Mouse (Mus musculus) liver, adult 2 months (tissue): ENCODE measurements around the gene Cdc42bpa. TPM values are rescaled to one million over a fixed set of nuclear protein-coding genes. Genes with fewer than 3 reads are reported as not detected.

Experiments used
- DNase-seq: peaks from one replicate; pipeline ENCODE4 v3.0.0-alpha.2; 2011; ENCODE audit warnings: low read depth, low spot score; ENCODE audit errors: extremely low read depth
- H3K27ac ChIP-seq: fragments of 200-500 bp; replicated peaks from 2 replicates; pipeline ENCODE4 v1.5.1; 2012; ENCODE audit warnings: low read depth, mild to moderate bottlenecking, control low read depth, inconsistent platforms, low read length; ENCODE audit not compliant: insufficient read depth
- H3K27me3 ChIP-seq: fragments of 200-500 bp; 2 replicates; pipeline ENCODE4 v1.6.1; 2012; ENCODE audit warnings: mild to moderate bottlenecking, moderate library complexity, low read length, inconsistent platforms; ENCODE audit not compliant: control insufficient read depth, insufficient read depth
- H3K36me3 ChIP-seq: fragments of 200-500 bp; 2 replicates; pipeline ENCODE4 v1.6.1; 2012; ENCODE audit warnings: low read length, inconsistent platforms; ENCODE audit not compliant: control insufficient read depth, insufficient read depth
- H3K4me1 ChIP-seq: fragments of 200-500 bp; 2 replicates; pipeline ENCODE4 v1.6.1; 2011; ENCODE audit warnings: low read length; ENCODE audit not compliant: control insufficient read depth, insufficient read depth
- H3K4me3 ChIP-seq: fragments of 200-500 bp; 2 replicates; pipeline ENCODE4 v1.5.1; 2011; ENCODE audit warnings: low read depth, mild to moderate bottlenecking, control low read depth, low read length, moderate library complexity; ENCODE audit not compliant: insufficient read depth
- H3K79me2 ChIP-seq: fragments of 200-500 bp; 2 replicates; pipeline ENCODE4 v1.6.1; 2012; ENCODE audit warnings: inconsistent platforms, mild to moderate bottlenecking, low read length, moderate library complexity; ENCODE audit not compliant: control insufficient read depth, insufficient read depth
- H3K9ac ChIP-seq: fragments of 200-500 bp; 2 replicates; pipeline ENCODE4 v1.6.1; 2012; ENCODE audit warnings: low read depth, mild to moderate bottlenecking, control low read depth, inconsistent platforms, low read length
- CTCF ChIP-seq: fragments of 200-500 bp; IDR thresholded peaks from 2 replicates; pipeline ENCODE4 v1.5.1; 2011; ENCODE audit warnings: low read depth, low read length, control low read depth
- POLR2A ChIP-seq: fragments of 200-500 bp; IDR thresholded peaks from 2 replicates; pipeline ENCODE4 v1.6.1; 2011; ENCODE audit warnings: low read length, control low read depth; ENCODE audit not compliant: insufficient read depth; ENCODE audit errors: extremely low read depth
- WGBS: fragments of 180-500 bp; shearing (Covaris S2); methylation state at CpG from one replicate; pipeline ENCODE4 v1.1.7; 2018; 5-methylcytosine and 5-hydroxymethylcytosine counted together
- polyA plus RNA-seq: library from polyadenylated mRNA; depleted of rRNA; stranded (reverse); fragments of >200 nt; gene quantifications from 2 replicates; pipeline ENCODE4 v1.2.3, GENCODE M21; 2012
- total RNA-seq: library from RNA; depleted of rRNA; stranded (reverse); fragments of >200 nt; gene quantifications from 2 replicates; pipeline ENCODE4 v1.2.3, GENCODE M21; 2014

Gene Cdc42bpa
- total and polyA plus RNA-seq, 2 experiments = 7.0 to 24.7 TPM

GRCm38 (mm10) chr1:180030631-180031365, 70.5 kb downstream of the Cdc42bpa start:
- H3K36me3 ChIP-seq = no peaks in the 10 kb centered on the region
- peaks cover 4% of the 10 kb centered on the region; the same call in 1 of the 2 replicates for H3K4me1 ChIP-seq
- H3K27ac ChIP-seq = no peak overlapping the region
- TF ChIP-seq POLR2A (no peak), CTCF (no peak)
- DNase-seq = no peak
- WGBS = 86% methylated on average over 8 of the region's 8 CpGs
- H3K79me2 ChIP-seq = no peaks in the 10 kb centered on the region; the same call in 1 of the 2 replicates
- H3K4me3 ChIP-seq = no peak overlapping the region
- H3K27me3 ChIP-seq = no peaks in the 10 kb centered on the region
- no peak overlapping the region for H3K9ac ChIP-seq

DNA sequence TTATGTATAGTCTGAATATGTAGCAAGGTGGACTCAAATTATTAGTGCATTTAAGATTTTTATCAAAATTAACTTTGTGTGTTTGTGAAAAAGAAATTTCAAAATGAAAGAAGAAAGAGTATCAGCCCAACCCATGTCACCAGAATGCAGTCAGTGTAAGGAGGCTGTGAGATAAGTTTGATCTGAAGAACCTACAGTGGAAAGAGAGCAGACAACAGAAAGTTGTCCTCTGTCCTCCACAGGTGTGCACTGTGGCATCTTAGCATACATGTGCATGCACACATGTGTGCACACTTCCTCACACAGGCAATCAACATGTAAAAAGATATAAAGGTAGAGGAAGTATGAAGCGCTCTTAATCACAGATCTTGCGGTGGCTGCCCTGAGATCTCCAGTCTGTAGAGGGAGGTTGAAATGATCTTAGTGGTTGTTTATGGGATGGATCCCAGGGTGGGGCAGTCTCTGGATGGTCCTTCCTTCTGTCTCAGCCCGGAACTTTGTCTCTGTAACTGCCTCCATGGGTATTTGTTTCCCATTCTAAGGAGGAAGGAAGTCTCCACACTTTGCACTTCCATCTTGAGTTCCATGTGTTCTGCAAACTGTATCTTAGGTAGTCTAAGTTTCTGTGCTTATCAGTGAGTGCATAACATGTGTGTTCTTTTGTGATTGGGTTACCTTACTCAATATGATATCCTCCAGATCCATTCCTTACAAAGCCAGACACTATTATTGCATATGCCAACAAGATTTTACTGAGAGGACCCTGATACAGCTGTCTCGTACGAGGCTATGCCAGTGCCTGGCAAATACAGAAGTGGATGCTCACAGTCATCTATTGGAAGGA, 71.7 kb downstream of the Cdc42bpa start:
- Histone ChIP-seq H3K27ac (no peak overlapping the region), H3K9ac (no peak overlapping the region), H3K79me2 (no peaks in the 10 kb centered on the region; the same call in 1 of the 2 replicates), H3K4me3 (no peak overlapping the region), H3K27me3 (no peaks in the 10 kb centered on the region), H3K4me1 (no peaks in the 10 kb centered on the region), H3K36me3 (no peaks in the 10 kb centered on the region)
- WGBS = 93% methylated on average over 5 of the region's 5 CpGs
- TF ChIP-seq POLR2A (no peak), CTCF (no peak)
- DNase-seq = no peak

GRCm38 (mm10) chr1:180037461-180037860, 77.2 kb downstream of the Cdc42bpa start:
- WGBS = 96% methylated on average over 3 of the region's 3 CpGs
- TF ChIP-seq POLR2A = no peak
- no peak for TF ChIP-seq CTCF
- Histone ChIP-seq H3K9ac (no peak overlapping the region), H3K27ac (no peak overlapping the region), H3K27me3 (no peaks in the 10 kb centered on the region), H3K79me2 (no peaks in the 10 kb centered on the region; the same call in 1 of the 2 replicates), H3K36me3 (no peaks in the 10 kb centered on the region), H3K4me3 (no peak overlapping the region), H3K4me1 (no peaks in the 10 kb centered on the region)
- DNase-seq = no peak

DNA sequence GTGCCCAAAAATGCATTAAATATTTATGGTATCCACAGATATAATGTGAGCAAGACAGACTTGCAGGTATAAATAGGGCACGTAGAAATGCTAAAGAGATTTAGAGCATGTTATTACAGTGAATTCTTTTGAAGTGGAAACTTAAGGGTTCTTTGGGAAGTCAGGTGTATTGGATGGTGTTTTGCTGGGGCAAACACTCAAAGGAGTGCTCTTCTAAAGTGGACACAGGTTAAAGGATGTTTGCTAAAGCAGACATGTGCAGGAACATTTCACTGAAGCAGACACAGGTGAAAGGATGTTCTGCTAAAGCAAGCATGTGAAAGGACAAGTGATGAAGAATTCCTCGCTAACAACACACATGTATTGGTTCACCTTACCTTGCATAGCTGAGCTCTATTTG, 83.9 kb downstream of the Cdc42bpa start:
- Histone ChIP-seq H3K36me3 (peaks cover 4% of the 10 kb centered on the region; the same call in 1 of the 2 replicates), H3K27me3 (no peaks in the 10 kb centered on the region), H3K27ac (no peak overlapping the region), H3K79me2 (no peaks in the 10 kb centered on the region; the same call in 1 of the 2 replicates), H3K4me1 (no peaks in the 10 kb centered on the region), H3K4me3 (no peak overlapping the region), H3K9ac (no peak overlapping the region)
- TF ChIP-seq POLR2A (no peak), CTCF (no peak)
- 97% methylated on average over 2 of the region's 2 CpGs for WGBS
- no peak for DNase-seq

DNA sequence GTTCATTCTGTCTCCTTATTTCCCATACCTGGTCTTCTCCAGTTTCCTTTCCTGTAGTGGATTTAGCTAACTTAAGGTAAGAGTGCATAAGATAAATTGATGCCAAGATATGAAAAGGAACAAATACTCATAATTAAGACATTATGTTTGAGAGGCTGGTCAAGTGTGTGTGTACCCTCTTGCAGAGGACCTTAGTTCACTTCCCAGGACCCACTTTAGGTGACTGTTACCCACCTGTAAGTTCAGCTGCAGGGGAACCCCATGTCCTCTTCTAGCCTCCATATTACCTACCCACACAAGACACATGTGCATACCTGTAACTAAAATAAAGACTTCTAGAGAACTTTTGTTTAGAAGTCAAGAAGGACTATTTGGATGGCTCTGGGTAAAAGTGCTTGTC, 84.9 kb downstream of the Cdc42bpa start:
- H3K9ac ChIP-seq = no peak overlapping the region
- H3K27ac ChIP-seq = no peak overlapping the region
- no peaks in the 10 kb centered on the region for H3K27me3 ChIP-seq
- TF ChIP-seq CTCF = no peak
- TF ChIP-seq POLR2A = no peak
- no peaks in the 10 kb centered on the region; the same call in 1 of the 2 replicates for H3K79me2 ChIP-seq
- H3K36me3 ChIP-seq = peaks cover 4% of the 10 kb centered on the region; the same call in 1 of the 2 replicates
- no peaks in the 10 kb centered on the region for H3K4me1 ChIP-seq
- DNase-seq = no peak
- H3K4me3 ChIP-seq = no peak overlapping the region
